Mouse (Mus musculus) left cerebral cortex, postnatal 25 days (tissue): ENCODE measurements at regions not wholly inside any gene's neighbourhood (a gene's known extent, or its start where the extent isn't known, plus 50 kb on each side); places are given as distances from the start of the nearest gene placed in this dataset.
"Not testable (repeated sequence)": the region's sequence is repeated elsewhere in the genome, so short reads cannot be mapped to it uniquely, and the experiment has no call there.

Experiments
- DNase-seq, 2 experiments: peaks; one replicate each; pipeline ENCODE4 v3.0.0; 2022; ENCODE audit warnings: low spot score in 2 of 2, mixed read lengths in 1 of 2
- intact Hi-C: fragments of 180-260 bp; cut with DNase I; formaldehyde crosslinking; loops from one replicate; pipeline ENCODE4 v1.15.1; 2025

GRCm38 (mm10) chr17:84844950-84845349, 54.4 kb upstream of the Lrpprc start:
- intact Hi-C loops: no loop called here
- no peak for DNase-seq

DNA sequence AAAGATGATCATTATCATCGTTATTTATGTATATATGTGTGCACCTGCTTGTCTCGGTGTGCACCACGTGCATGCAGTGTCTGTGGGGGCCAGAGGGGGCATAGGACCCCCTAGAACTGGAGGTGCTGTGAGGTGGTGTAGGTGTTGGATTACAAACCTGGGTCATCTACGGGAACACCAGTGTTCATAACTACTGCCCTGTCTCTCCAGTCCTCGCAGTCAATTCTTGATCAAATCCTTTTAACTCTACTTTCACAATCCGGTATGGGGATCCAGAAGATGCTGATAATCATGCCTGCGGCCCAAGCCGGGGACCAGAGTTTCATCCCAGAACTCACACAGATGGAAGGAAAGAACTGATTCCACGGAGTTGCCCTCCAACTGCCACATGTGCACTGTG, 55.6 kb upstream of the Lrpprc start:
- intact Hi-C loops: no loop called here
- DNase-seq: no peak

DNA sequence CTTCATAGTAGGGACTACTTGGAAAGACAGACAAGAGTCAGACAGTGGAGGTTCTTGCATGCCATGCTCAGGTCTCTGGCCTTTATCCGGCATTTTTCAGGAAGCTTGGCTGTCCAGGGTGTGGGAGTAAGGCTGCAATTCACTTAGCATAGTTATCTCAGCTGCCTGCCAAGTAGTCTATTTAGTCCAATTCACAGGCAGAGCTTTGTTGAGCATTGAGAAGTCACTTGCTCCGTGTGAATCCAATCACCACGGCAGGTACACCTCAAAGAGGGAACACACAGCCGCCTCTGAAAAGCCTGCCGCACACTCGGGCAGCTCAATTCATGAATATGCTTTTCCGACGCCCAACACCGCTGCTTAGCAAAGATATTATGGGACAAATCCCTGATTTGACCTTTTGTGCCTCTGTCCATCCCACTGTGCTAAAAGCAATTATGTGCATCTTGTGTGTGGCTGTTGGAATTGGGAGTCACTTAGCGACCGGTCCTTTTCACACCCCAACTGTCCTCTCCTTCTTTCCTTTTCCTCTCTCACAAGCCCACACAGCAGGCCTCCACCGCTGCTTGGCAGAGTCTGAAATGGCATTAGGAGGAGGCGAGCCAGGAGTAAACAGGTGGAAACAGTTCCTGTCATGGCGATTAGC, 57.9 kb upstream of the Lrpprc start:
- intact Hi-C loops: no loop called here

GRCm38 (mm10) chr17:84849031-84849405, 58.4 kb upstream of the Lrpprc start:
- intact Hi-C loops: no loop called here
- DNase-seq: peak; percentile 16 to 23

More for the DNA sequence above, 57.9 kb upstream of the Lrpprc start:
- DNase-seq: no peak

GRCm38 (mm10) chr17:84850464-84850863, 59.9 kb upstream of the Lrpprc start:
- no peak for DNase-seq
- intact Hi-C loops: no loop called here

DNA sequence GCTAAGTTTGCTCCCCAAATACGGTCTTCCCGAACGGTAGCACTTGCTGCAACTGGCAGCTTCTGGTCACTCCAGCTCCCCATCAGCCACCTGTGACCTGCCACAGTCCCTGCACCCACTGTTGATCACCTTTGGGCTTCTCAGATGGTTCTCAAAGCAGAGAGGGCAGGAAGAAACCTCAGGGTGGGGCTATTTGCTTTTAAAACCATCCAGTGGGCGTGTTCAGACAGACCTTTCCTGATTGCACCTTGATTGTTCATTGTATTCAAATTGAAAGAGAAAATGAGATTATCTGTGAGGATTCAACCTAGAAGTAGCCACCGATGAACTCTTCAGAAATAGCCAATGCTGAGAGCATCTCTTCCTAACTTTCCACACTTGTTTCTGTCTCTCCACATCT, 60.3 kb upstream of the Lrpprc start:
- intact Hi-C loops: no loop called here
- DNase-seq: no peak

- intact Hi-C loops: no loop called here
- no peak for DNase-seq
Measured at GRCm38 (mm10) chr17:84856971-84857370, 66.4 kb upstream of the Lrpprc start.

- intact Hi-C loops: no loop called here
- DNase-seq: no peak
Measured at GRCm38 (mm10) chr17:84858830-84859229, 68.2 kb upstream of the Lrpprc start.

DNA sequence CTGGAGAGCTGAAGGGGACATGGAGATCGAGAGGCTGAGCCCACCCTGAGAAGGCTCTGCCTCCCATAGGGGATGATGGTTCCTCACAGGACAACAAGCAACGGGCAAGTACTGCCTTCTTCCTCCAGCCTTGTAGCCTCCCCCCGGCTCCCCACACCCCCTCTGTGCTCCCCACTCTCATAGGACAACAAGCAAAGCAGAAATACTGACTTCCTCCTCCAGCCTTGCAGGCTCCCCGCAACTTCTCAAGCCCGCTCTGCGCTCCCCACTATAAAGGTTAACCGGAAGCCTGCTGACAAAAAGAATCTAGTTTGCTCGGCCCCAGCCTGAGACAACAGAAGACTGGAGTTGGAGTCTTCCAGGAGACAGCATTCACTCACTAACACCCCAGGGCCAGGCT, 69.3 kb upstream of the Lrpprc start:
- intact Hi-C loops: no loop called here
- DNase-seq: no peak

- intact Hi-C loops: no loop called here
- no peak for DNase-seq
Measured at GRCm38 (mm10) chr17:84860835-84861234, 70.2 kb upstream of the Lrpprc start.

DNA sequence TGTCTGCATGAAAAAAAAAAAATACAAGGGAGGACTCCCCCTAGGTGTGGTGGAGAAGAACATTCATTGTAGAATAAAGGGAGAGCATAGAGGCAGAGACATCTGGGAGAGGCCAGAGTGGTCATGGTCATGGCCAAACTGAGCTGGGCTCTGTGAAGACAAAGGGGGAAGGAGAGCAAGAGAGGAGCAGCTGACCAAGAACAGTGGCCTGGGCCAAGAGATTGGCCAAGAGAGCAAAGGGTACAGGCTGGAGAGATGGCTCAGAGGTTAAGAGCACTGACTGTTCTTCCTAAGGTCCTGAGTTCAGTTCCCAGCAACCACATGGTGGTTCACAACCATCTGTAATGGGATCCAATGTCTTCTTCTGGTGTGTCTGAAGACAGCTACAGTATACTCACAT, 73.6 kb upstream of the Lrpprc start:
- intact Hi-C loops, DNase-seq: not testable (repeated sequence)

GRCm38 (mm10) chr17:84865158-84865557, 74.6 kb upstream of the Lrpprc start:
- DNase-seq: peak in 1 of 2 experiments; percentile 39
- intact Hi-C loops: no loop called here

DNA sequence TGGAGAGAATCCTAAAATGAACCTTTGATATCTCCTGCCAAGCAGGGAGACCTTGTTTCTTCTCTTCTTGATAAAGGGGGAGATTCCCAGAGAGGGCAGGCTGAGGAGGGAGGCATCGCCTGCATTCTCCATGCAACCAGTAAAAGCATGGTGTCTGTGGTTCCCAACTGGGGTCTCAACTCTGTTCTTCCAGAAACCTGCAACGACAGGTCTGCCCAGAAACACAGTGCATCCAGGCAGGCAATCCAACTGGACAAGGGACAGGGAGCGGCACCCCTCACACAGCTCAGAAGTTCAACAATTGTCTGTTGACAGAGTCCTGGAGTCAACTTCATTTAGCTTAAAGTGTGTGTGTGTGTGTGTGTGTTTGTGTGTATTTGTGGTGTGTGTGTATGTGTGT, 75.0 kb upstream of the Lrpprc start:
- intact Hi-C loops: no loop called here
- DNase-seq: no peak

GRCm38 (mm10) chr17:84869074-84869722, 78.6 kb upstream of the Lrpprc start:
- no peak for DNase-seq
- intact Hi-C loops: no loop called here

DNA sequence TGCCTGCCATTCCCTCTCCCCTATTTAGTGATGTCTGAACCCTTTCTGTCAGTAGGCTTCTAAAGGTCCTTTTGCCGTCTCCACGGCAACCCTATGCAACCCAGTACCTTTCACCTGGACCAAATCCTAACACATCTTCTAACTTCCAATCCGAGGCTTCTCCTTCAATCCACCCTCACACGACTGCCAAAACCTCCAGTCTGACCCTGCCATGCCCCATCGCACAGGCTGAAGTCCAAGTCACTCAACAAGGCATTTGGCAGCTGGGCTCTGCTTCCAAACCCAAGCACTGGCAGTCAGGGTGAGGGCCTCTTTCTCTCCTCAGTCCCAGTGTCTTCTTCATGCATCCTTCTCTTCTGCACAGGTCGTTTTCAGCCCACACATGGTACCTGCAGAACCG, 83.0 kb upstream of the Lrpprc start:
- intact Hi-C loops: loop anchor here (10.0 kb wide), 1 partner anchor 221 kb away; the partner anchor contains the start of genes Camkmt and Prepl
- DNase-seq: no peak

DNA sequence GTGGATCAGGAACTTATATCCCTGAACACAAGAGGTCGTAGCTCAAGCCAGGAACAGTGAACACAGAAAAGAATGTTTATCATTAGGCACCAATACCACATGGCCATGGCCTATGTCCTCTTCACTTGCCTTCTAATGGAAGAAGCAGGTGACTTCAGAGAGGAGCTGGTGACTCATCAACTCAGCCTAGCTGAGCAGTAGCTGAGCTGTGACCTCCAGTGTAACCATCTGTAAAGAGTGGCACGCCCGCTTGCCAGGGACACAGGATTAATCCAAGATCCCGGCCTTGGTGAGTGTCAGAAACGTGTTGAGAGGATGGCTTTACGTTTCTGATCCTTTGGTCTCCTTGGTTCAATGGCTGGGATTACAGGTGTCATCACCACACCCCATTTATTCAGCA, 82.0 kb upstream of the Ppm1b start:
- DNase-seq: no peak
- intact Hi-C loops: loop anchor here (10.0 kb wide), 1 partner anchor 220 kb away; the partner anchor contains the start of genes Camkmt and Prepl

DNA sequence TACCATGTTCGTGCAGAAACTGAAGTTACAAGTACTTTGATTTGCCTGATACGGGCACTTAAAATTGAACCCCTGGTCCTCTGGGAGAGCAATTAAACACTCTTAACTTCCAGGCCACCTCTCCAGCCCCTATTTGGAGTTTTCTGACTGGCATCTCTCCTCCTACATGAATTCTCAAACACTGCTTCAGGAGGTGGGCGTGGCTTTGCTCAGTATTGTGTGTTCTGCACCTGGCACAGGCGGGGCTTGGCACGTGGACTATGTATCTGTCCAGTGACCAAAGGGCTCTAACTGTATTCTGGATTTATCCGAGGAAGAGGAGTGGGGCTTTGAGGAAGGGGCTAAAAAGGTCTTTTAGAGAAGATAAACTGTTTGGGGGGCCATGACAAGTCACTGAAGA, 81.5 kb upstream of the Ppm1b start:
- intact Hi-C loops: loop anchor here (5.0 to 10.0 kb wide), 4 partner anchors 82 to 220 kb away; partner anchors contain the start of genes Camkmt, Lrpprc, Ppm1b and Prepl
- DNase-seq: no peak

DNA sequence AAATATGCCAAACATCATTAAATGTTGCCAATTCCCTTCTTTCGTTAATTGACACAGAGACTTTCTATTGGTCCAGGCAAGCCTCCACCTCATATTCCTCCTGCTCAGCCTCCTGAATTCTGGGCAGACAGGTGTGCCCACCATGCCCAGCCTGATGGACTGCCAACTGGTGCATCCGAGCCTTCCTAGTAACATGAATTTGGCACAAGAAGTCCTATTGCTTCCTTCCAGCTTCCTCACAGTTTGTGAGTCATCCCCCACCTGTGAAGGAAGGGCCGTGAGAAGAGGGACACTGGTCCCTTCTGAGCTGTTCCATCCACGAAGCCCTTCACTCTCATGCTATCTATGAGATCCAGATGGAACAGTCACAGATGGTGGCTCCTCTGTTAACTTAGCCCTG, 80.5 kb upstream of the Ppm1b start:
- intact Hi-C loops: loop anchor here (5.0 to 10.0 kb wide), 4 partner anchors 81 to 219 kb away; partner anchors contain the start of genes Camkmt, Lrpprc, Ppm1b and Prepl
- no peak for DNase-seq

DNA sequence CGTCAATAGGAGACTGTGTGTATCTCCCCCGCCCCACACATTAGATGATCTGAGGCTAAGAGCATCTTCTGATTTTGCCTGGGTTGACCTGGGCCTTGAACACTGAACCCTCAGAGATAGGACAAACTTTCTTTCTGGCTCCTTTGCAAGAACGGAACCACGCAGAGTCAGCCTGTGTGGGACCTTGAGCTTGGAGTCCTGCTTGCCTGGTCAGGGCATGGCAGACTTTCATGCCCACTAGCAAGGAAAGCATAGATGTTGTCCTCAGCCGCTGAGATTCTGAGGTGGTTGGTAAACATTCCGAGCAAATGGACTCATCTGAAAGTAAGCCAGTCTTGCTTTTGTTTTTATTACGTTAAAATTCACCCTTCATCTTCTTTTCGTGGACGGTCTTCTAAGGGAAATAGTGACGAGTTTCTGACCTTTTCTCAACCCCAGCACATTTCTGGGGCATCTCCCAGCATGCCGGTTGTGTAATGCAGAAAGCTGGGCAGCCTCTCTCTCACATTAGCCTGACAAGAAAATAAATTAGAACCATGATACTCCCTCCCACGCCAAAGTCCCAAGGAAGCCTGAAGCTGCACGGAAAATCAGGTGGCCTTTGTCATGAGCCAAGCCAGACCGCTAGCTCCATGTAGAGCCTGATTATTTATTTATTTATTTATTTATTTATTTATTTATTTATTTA, 79.2 kb upstream of the Ppm1b start:
- intact Hi-C loops: loop anchor here (5.0 to 10.0 kb wide), 4 partner anchors 80 to 217 kb away; partner anchors contain the start of genes Camkmt, Lrpprc, Ppm1b and Prepl

DNA sequence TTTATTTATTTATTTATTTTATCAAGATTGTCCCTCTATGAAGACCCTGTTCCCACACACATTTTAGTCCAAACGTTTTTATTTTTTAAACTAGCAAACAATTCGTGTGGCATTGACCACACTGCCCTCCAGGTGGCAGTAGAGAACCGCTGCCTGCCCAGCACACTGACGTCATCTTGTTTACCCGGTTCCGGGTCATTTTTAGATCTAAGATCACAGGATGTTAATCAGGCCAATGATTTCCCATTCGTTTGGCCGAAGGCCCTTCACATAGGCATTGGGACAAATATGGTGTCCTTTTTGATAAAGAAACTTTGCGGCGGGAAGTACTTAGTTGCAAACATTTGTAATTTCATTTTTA, 78.7 kb upstream of the Ppm1b start:
- intact Hi-C loops: loop anchor here (5.0 to 10.0 kb wide), 4 partner anchors 79 to 217 kb away; partner anchors contain the start of genes Camkmt, Lrpprc, Ppm1b and Prepl
- peak; percentile 53 to 75 for DNase-seq

More for the DNA sequence above, 79.2 kb upstream of the Ppm1b start:
- peak in 1 of 2 experiments; percentile 21 for DNase-seq
